Mouse (Mus musculus) midbrain, embryonic 15.5 days (tissue): Measurements from ENCODE around the gene Igfbp1. TPM values are rescaled to one million over a fixed set of nuclear protein-coding genes. Genes with fewer than 3 reads are reported as not detected.

Source experiments
- ATAC-seq: fragments of 200-750 bp; cut with Nextera tagmentation; replicated peaks from 2 replicates; pipeline ENCODE4 v1.8.0; 2017; ENCODE audit warnings: moderate TSS enrichment
- H3K27ac ChIP-seq: fragments of 300-500 bp; sonication (generic); 2 replicates; pipeline ENCODE4 v1.5.1; 2015; ENCODE audit warnings: mild to moderate bottlenecking, inconsistent platforms
- H3K27me3 ChIP-seq: fragments of 300-500 bp; sonication (generic); replicated peaks from 2 replicates; pipeline ENCODE4 v1.6.1; 2015; ENCODE audit warnings: inconsistent platforms
- H3K36me3 ChIP-seq: fragments of 300-500 bp; sonication (generic); replicated peaks from 2 replicates; pipeline ENCODE4 v1.6.1; 2015; ENCODE audit warnings: inconsistent platforms
- H3K4me1 ChIP-seq: fragments of 300-500 bp; sonication (generic); 2 replicates; pipeline ENCODE4 v1.6.1; 2015; ENCODE audit warnings: inconsistent platforms
- H3K4me2 ChIP-seq: fragments of 300-500 bp; sonication (generic); 2 replicates; pipeline ENCODE4 v1.6.1; 2015; ENCODE audit warnings: inconsistent platforms, mild to moderate bottlenecking, moderate library complexity
- H3K4me3 ChIP-seq: fragments of 300-500 bp; sonication (generic); 2 replicates; pipeline ENCODE4 v1.5.1; 2015; ENCODE audit warnings: mild to moderate bottlenecking, inconsistent platforms
- H3K9ac ChIP-seq: fragments of 300-500 bp; sonication (generic); 2 replicates; pipeline ENCODE4 v1.6.1; 2015; ENCODE audit warnings: mild to moderate bottlenecking, inconsistent platforms
- H3K9me3 ChIP-seq: fragments of 300-500 bp; sonication (generic); 2 replicates; pipeline ENCODE4 v1.6.1; 2016; ENCODE audit warnings: inconsistent platforms
- WGBS: fragments of 180-500 bp; shearing (Covaris S2); methylation state at CpG from one replicate; pipeline ENCODE4 v1.1.7; 2015; ENCODE audit warnings: mixed read lengths; 5-methylcytosine and 5-hydroxymethylcytosine counted together
- polyA plus RNA-seq: library from polyadenylated mRNA; unstranded; fragments of >200 nt; fragmentation: Nextera tagmentation; extraction: Ambion mirVana; gene quantifications from 2 replicates; pipeline ENCODE4 v1.2.1, GENCODE M21; 2015

Igfbp1 gene
- polyA plus RNA-seq, 1 experiment from 2014 or later: not detected

GRCm38 (mm10) chr11:7238546-7238945 is 41.0 kb downstream of the Igfbp1 start:
- Histone ChIP-seq H3K4me1 (no peaks in the 10 kb centered on the region), H3K4me3 (no peak overlapping the region), H3K9me3 (no peaks in the 10 kb centered on the region), H3K4me2 (no peak overlapping the region), H3K27me3 (no peaks in the 10 kb centered on the region), H3K27ac (no peak overlapping the region), H3K9ac (no peak overlapping the region), H3K36me3 (no peaks in the 10 kb centered on the region)
- no peak for ATAC-seq
- WGBS: 89% methylated on average over 6 of the region's 6 CpGs

- H3K4me2 ChIP-seq: no peak overlapping the region
- no peak overlapping the region for H3K9ac ChIP-seq
- 62% methylated on average over 4 of the region's 4 CpGs for WGBS
- ATAC-seq: no peak
- no peaks in the 10 kb centered on the region for H3K9me3 ChIP-seq
- H3K27ac ChIP-seq: no peak overlapping the region
- H3K27me3 ChIP-seq: no peaks in the 10 kb centered on the region
- H3K36me3 ChIP-seq: no peaks in the 10 kb centered on the region
- H3K4me3 ChIP-seq: no peak overlapping the region
- H3K4me1 ChIP-seq: no peaks in the 10 kb centered on the region
Measured at GRCm38 (mm10) chr11:7239041-7239740, 41.6 kb downstream of the Igfbp1 start.

GRCm38 (mm10) chr11:7244782-7245181 is 47.2 kb downstream of the Igfbp1 start:
- Histone ChIP-seq H3K36me3 (no peaks in the 10 kb centered on the region), H3K4me2 (no peak overlapping the region), H3K27ac (no peak overlapping the region), H3K4me3 (no peak overlapping the region), H3K9ac (no peak overlapping the region), H3K9me3 (no peaks in the 10 kb centered on the region), H3K4me1 (no peaks in the 10 kb centered on the region), H3K27me3 (no peaks in the 10 kb centered on the region)
- WGBS: 85% methylated on average over 1 of the region's 1 CpGs
- ATAC-seq: no peak

GRCm38 (mm10) chr11:7250415-7250814 is 52.8 kb downstream of the Igfbp1 start:
- no peaks in the 10 kb centered on the region for H3K4me1 ChIP-seq
- no peak overlapping the region for H3K27ac ChIP-seq
- no peak overlapping the region for H3K4me2 ChIP-seq
- 96% methylated on average over 2 of the region's 2 CpGs for WGBS
- no peaks in the 10 kb centered on the region for H3K9me3 ChIP-seq
- no peak for ATAC-seq
- no peaks in the 10 kb centered on the region for H3K36me3 ChIP-seq
- no peak overlapping the region for H3K9ac ChIP-seq
- H3K4me3 ChIP-seq: no peak overlapping the region
- H3K27me3 ChIP-seq: no peaks in the 10 kb centered on the region

- Histone ChIP-seq H3K27ac (no peak overlapping the region), H3K4me2 (no peak overlapping the region), H3K9ac (no peak overlapping the region), H3K4me3 (no peak overlapping the region), H3K4me1 (no peaks in the 10 kb centered on the region), H3K36me3 (no peaks in the 10 kb centered on the region), H3K27me3 (no peaks in the 10 kb centered on the region), H3K9me3 (no peaks in the 10 kb centered on the region)
- no peak for ATAC-seq
- 95% methylated on average over 5 of the region's 5 CpGs for WGBS
Measured at GRCm38 (mm10) chr11:7250870-7251269, 53.3 kb downstream of the Igfbp1 start.

Other genes starting within 250 kb of the Igfbp1 start
- gene Adcy1, start 134.3 kb upstream of the Igfbp1 start, polyA plus RNA-seq: 8.1 and 8.4 TPM in 2 replicates
- not detected in 2 replicates for gene Gm11985, start 9.2 kb upstream of the Igfbp1 start, polyA plus RNA-seq
- gene Igfbp3, start 16.1 kb downstream of the Igfbp1 start, polyA plus RNA-seq: 13.9 and 14.8 TPM in 2 replicates